Mouse (Mus musculus): ENCODE data around the gene Pfdn4. TPM values are rescaled to one million over a fixed set of nuclear protein-coding genes. Genes with fewer than 3 reads are reported as not detected.

Gene Pfdn4
- 40.4 TPM for polyA plus RNA-seq (2014; fragmentation: Illumina TruSeq; extraction: RNeasy Lipid Tissue Mini Kit (QIAGEN cat#74804); ENCODE audit: insufficient read depth, low read depth, low replicate concordance)

DNA sequence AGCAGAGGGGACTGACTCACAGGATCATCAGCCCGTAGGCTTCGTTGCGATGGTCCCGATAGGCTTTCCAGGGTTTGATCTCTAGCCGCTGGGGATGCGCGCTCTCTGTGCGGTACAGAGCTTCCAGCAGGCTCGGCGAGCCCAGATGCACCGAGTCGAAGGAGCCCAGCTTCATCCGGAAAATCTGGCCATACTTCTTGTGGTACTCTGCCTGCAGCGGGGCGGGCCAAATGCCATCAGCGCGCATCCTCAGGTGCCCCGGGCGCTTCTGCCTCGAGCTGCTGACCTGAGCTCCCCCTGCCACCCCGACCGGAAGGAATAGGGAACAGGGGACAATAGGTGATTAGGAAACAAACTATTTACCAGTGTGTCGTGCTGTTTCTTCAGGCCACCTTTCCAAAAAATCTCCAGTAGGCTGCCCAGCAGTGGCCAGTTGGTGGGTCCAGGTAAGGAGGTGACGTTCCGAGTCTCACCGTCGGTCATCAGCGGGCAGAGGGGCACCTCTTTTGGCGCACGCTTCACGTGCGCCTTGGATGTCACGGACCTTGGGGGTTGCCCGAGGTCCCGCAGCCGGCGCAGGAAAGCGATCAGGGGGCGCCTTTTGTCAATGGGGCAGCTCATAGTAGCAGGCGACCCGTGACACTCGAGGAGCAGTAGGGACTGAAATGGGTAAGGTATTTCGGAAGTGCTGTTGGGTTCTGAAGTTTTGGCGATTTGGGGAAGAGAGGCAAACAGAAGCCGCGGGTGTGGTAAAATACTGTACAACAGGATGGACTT, at the start of gene Pfdn4:
Gene Pfdn4, plus strand, starts transcription at position 275 of the 777 bp plus-strand sequence.

DNA sequence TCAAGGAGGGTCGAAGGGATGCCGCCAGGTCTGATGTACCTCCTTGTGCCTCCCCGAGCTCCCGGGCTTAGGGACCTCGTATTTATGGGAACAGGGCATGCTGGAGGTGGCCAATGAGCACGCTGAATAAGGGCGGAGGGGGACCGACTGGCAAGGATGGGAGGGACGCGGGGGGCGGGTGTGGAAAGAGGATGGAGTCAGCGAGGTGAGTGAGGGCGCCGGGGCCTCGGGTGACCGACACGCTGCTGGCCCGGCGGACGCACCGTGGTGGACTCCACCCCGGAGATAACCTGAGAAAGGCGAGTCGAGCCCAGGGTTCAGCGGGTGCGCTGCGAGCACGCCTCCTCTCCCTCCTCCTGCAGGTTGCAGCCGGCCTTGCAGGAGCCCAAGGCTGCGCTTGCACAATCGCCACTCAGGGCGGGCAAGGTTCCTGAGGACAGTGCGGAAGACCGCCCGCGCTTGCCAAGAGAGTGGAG, 901 bp downstream of the Pfdn4 start, which contains the start of gene Cyp24a1:
Gene Cyp24a1, minus strand, starts transcription at position 55 of the 476 bp plus-strand sequence.

Other genes starting within 250 kb of the Pfdn4 start
- 4.9 TPM for gene Bcas1, start 68.6 kb upstream of the Pfdn4 start, polyA plus RNA-seq (2014; fragmentation: Illumina TruSeq; extraction: RNeasy Lipid Tissue Mini Kit (QIAGEN cat#74804); ENCODE audit: insufficient read depth, low read depth, low replicate concordance)
- gene Cyp24a1, start 717 bp downstream of the Pfdn4 start, polyA plus RNA-seq (2014; fragmentation: Illumina TruSeq; extraction: RNeasy Lipid Tissue Mini Kit (QIAGEN cat#74804); ENCODE audit: insufficient read depth, low read depth, low replicate concordance), result not detected
- gene 4930470P17Rik, start 105.6 kb downstream of the Pfdn4 start, polyA plus RNA-seq (2014; fragmentation: Illumina TruSeq; extraction: RNeasy Lipid Tissue Mini Kit (QIAGEN cat#74804); ENCODE audit: insufficient read depth, low read depth, low replicate concordance), result not detected
- gene Dok5, start 235.4 kb downstream of the Pfdn4 start, polyA plus RNA-seq (2014; fragmentation: Illumina TruSeq; extraction: RNeasy Lipid Tissue Mini Kit (QIAGEN cat#74804); ENCODE audit: insufficient read depth, low read depth, low replicate concordance), result 0.13 TPM